Mouse (Mus musculus) liver, adult 2 months (tissue): ENCODE results near the gene Gm10065. TPM values are rescaled to one million over a fixed set of nuclear protein-coding genes. Genes with fewer than 3 reads are reported as not detected.
"Not testable (repeated sequence)": the region's sequence is repeated elsewhere in the genome, so short reads cannot be mapped to it uniquely, and the experiment has no call there.

Source experiments
- DNase-seq: peaks from one replicate; pipeline ENCODE4 v3.0.0-alpha.2; 2011; ENCODE audit warnings: low read depth, low spot score; ENCODE audit errors: extremely low read depth
- H3K27ac ChIP-seq: fragments of 200-500 bp; replicated peaks from 2 replicates; pipeline ENCODE4 v1.5.1; 2012; ENCODE audit warnings: low read depth, mild to moderate bottlenecking, control low read depth, inconsistent platforms, low read length; ENCODE audit not compliant: insufficient read depth
- H3K27me3 ChIP-seq: fragments of 200-500 bp; 2 replicates; pipeline ENCODE4 v1.6.1; 2012; ENCODE audit warnings: mild to moderate bottlenecking, moderate library complexity, low read length, inconsistent platforms; ENCODE audit not compliant: control insufficient read depth, insufficient read depth
- H3K36me3 ChIP-seq: fragments of 200-500 bp; 2 replicates; pipeline ENCODE4 v1.6.1; 2012; ENCODE audit warnings: low read length, inconsistent platforms; ENCODE audit not compliant: control insufficient read depth, insufficient read depth
- H3K4me1 ChIP-seq: fragments of 200-500 bp; 2 replicates; pipeline ENCODE4 v1.6.1; 2011; ENCODE audit warnings: low read length; ENCODE audit not compliant: control insufficient read depth, insufficient read depth
- H3K4me3 ChIP-seq: fragments of 200-500 bp; 2 replicates; pipeline ENCODE4 v1.5.1; 2011; ENCODE audit warnings: low read depth, mild to moderate bottlenecking, control low read depth, low read length, moderate library complexity; ENCODE audit not compliant: insufficient read depth
- H3K79me2 ChIP-seq: fragments of 200-500 bp; 2 replicates; pipeline ENCODE4 v1.6.1; 2012; ENCODE audit warnings: inconsistent platforms, mild to moderate bottlenecking, low read length, moderate library complexity; ENCODE audit not compliant: control insufficient read depth, insufficient read depth
- H3K9ac ChIP-seq: fragments of 200-500 bp; 2 replicates; pipeline ENCODE4 v1.6.1; 2012; ENCODE audit warnings: low read depth, mild to moderate bottlenecking, control low read depth, inconsistent platforms, low read length
- CTCF ChIP-seq: fragments of 200-500 bp; IDR thresholded peaks from 2 replicates; pipeline ENCODE4 v1.5.1; 2011; ENCODE audit warnings: low read depth, low read length, control low read depth
- POLR2A ChIP-seq: fragments of 200-500 bp; IDR thresholded peaks from 2 replicates; pipeline ENCODE4 v1.6.1; 2011; ENCODE audit warnings: low read length, control low read depth; ENCODE audit not compliant: insufficient read depth; ENCODE audit errors: extremely low read depth
- WGBS: fragments of 180-500 bp; shearing (Covaris S2); methylation state at CpG from one replicate; pipeline ENCODE4 v1.1.7; 2018; 5-methylcytosine and 5-hydroxymethylcytosine counted together
- polyA plus RNA-seq: library from polyadenylated mRNA; depleted of rRNA; stranded (reverse); fragments of >200 nt; gene quantifications from 2 replicates; pipeline ENCODE4 v1.2.3, GENCODE M21; 2012; rRNA removed
- total RNA-seq: library from RNA; depleted of rRNA; stranded (reverse); fragments of >200 nt; gene quantifications from 2 replicates; pipeline ENCODE4 v1.2.3, GENCODE M21; 2014; rRNA removed

Gm10065 gene
- total RNA-seq (not detected in 2 replicates), polyA plus RNA-seq (not detected in 2 replicates)

DNA sequence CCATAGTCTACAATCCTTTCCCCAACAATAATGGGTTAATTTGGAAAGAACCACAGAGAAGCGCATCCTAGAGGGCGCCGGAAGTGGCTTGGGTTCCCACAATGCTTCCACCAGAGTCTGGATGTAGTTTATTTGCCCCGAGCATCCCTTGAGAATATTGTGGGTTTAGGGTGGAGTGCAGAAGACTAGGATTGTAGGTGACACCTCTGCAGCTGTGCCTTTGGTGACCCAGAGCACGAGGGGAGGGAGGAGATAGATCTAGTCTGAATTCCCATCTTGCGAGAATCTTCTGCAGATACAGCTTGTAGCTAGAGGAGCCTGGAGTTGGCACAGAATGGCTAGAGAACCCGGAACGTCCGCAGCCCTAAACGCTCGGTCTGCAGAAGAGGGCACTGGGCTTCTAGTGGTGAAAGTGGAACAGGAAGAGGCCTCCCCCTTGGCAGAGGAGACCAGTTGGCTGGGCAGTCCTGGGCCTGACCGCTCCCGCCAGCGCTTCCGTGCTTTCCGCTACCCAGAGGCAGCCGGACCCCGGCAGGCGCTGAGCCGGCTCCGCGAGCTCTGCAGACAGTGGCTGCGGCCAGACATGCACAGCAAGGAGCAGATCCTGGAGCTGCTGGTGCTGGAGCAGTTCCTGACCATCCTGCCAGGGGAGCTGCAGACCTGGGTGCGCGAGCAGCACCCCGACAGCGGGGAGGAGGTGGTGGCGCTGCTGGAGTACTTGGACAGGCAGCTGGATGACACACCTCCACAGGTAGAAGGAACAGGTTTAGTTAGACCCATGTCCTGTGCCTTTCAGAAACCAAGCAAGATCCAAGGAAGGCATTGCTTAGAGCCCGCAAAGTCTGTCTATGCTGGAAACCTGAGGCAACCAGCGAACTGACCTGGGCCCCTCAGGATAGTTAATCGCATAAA lies at the start of gene Gm10065, which contains the start of gene Zkscan4:
Gene Gm10065, minus strand, starts transcription at position 683 of the 912 bp plus-strand sequence.
Gene Zkscan4, plus strand, starts transcription at position 149 of the 912 bp plus-strand sequence.
- H3K27ac ChIP-seq, result peak within 1 kb of the TSS; percentile 72
- H3K9ac ChIP-seq, result peak within 1 kb of the TSS; percentile 44
- H3K27me3 ChIP-seq, H3K79me2 ChIP-seq, H3K4me1 ChIP-seq, H3K36me3 ChIP-seq: not testable (repeated sequence)
- DNase-seq, result peak; percentile 70
- peak within 1 kb of the TSS; percentile 64 for H3K4me3 ChIP-seq
- WGBS, result 3% methylated on average over 31 of the region's 31 CpGs
- TF ChIP-seq CTCF, result 0 out of 2 replicates have a peak, but pooled peaks have one; percentile 2

GRCm38 (mm10) chr13:21506221-21506649 lies 27.0 kb upstream of the Gm10065 start:
- Histone ChIP-seq H3K4me1 (peaks cover 1% of the 10 kb centered on the region; the same call in 1 of the 2 replicates), H3K36me3 (no peaks in the 10 kb centered on the region), H3K27me3 (no peaks in the 10 kb centered on the region), H3K9ac (peak overlapping the region; percentile 76), H3K4me3 (peak overlapping the region; percentile 90), H3K27ac (peak overlapping the region; percentile 86), H3K79me2 (no peaks in the 10 kb centered on the region)
- TF ChIP-seq POLR2A (0 out of 2 replicates have a peak, but pooled peaks have one; percentile 42), CTCF (no peak)
- peak; percentile 82 for DNase-seq
- under 1% methylated on average over 21 of the region's 21 CpGs for WGBS

DNA sequence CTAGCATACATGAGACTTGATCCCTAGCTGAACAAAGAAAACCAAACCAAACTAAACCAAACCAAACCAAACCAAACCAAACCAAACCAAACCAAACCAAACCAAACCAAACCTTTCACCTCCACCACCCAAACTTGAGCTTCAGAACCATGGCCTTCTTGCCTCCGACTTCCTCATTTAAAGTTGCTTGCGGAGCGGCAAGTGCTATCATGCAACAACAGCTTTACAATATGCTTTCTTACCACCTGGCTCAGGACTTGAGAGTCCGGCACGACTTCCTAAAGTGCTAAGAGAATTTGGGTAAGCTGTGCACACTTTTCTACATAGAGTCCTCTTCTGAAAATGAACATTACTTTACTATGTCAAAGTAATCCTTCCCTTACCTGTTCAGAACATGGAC lies 23.1 kb upstream of the Gm10065 start:
- no peaks in the 10 kb centered on the region for H3K36me3 ChIP-seq
- H3K79me2 ChIP-seq, result no peaks in the 10 kb centered on the region
- no peaks in the 10 kb centered on the region for H3K27me3 ChIP-seq
- DNase-seq, result no peak
- peaks cover 1% of the 10 kb centered on the region; the same call in 1 of the 2 replicates for H3K4me1 ChIP-seq
- H3K27ac ChIP-seq, result no peak overlapping the region
- no peak overlapping the region for H3K9ac ChIP-seq
- no peak overlapping the region for H3K4me3 ChIP-seq
- 93% methylated on average over 5 of the region's 5 CpGs for WGBS
- TF ChIP-seq CTCF, result no peak
- TF ChIP-seq POLR2A, result no peak

DNA sequence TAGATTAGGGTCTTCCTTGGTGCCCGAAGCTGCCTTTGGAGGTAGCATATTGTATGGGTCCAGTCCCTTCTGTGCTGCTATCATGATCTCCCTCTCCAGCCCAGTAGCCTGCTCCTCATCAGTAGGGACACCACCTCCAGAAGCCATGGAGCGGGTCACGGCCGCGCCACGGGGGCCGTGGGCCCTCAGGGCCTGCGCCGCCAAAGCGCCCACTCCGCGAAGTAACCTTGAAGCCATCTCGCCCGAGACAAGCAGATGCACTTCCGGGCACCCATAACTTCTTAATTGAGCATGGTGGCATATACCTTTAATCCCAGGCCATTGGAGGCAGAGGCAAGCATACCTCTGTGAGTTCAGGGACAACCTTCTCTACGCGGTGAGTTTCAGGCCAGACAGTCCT lies 21.9 kb upstream of the Gm10065 start, which contains the start of gene Gm11273:
Gene Gm11273, minus strand, starts transcription at position 237 of the 400 bp plus-strand sequence.
- not testable (repeated sequence) for H3K27me3 ChIP-seq, H3K4me3 ChIP-seq, H3K27ac ChIP-seq, DNase-seq, H3K36me3 ChIP-seq, H3K9ac ChIP-seq, H3K4me1 ChIP-seq, H3K79me2 ChIP-seq
- WGBS, result 95% methylated on average over 17 of the region's 17 CpGs

GRCm38 (mm10) chr13:21495080-21495479 lies 15.8 kb upstream of the Gm10065 start, which contains the start of gene AK157302:
Gene AK157302, plus strand, starts transcription at chr13:21495223.
- no peak for TF ChIP-seq POLR2A
- TF ChIP-seq CTCF, result no peak
- no peak within 1 kb of the TSS for H3K27ac ChIP-seq
- H3K4me3 ChIP-seq, result no peak within 1 kb of the TSS
- no peak for DNase-seq
- WGBS, result 93% methylated on average over 21 of the region's 21 CpGs
- H3K79me2 ChIP-seq, result no peaks in the 10 kb centered on the region
- no peaks in the 10 kb centered on the region for H3K36me3 ChIP-seq
- H3K4me1 ChIP-seq, result no peaks in the 10 kb centered on the region
- H3K9ac ChIP-seq, result no peak within 1 kb of the TSS
- H3K27me3 ChIP-seq, result no peaks in the 10 kb centered on the region

DNA sequence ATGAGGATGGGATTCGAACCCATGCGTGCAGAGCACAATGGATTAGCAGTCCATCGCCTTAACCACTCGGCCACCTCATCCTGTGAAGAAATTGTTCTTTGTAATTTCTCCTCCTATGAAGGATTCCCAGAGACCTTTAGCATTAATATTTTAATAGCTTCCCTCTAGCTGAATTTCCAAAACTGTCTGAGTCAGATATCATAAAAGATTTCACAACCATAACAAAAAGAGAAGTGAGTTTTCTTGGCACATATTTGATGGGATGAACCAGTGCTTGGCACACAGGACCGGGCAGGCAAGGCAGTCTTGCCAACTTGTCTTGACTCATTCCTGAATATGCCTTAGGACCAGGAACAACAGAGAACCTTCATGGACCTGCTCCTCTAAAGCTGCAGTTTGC lies 13.6 kb upstream of the Gm10065 start:
- DNase-seq, result no peak
- Histone ChIP-seq H3K9ac (no peak overlapping the region), H3K36me3 (no peaks in the 10 kb centered on the region), H3K27ac (no peak overlapping the region), H3K4me3 (no peak overlapping the region), H3K79me2 (no peaks in the 10 kb centered on the region), H3K4me1 (no peaks in the 10 kb centered on the region), H3K27me3 (no peaks in the 10 kb centered on the region)
- TF ChIP-seq POLR2A (no peak), CTCF (no peak)
- WGBS, result 91% methylated on average over 5 of the region's 5 CpGs
